Mouse (Mus musculus) heart, embryonic 11.5 days (tissue): ENCODE measurements around the gene Dach1. TPM values are rescaled to one million over a fixed set of nuclear protein-coding genes. Genes with fewer than 3 reads are reported as not detected.

Source experiments
- ATAC-seq: fragments of 200-750 bp; cut with Nextera tagmentation; replicated peaks from 2 replicates; pipeline ENCODE4 v1.8.0; 2017; ENCODE audit warnings: moderate library complexity; ENCODE audit not compliant: insufficient number of reproducible peaks, low FRiP score, low TSS enrichment
- H3K27ac ChIP-seq: fragments of 300-500 bp; sonication (generic); 2 replicates; pipeline ENCODE4 v1.5.1; 2014; ENCODE audit warnings: mild to moderate bottlenecking, low read depth, low read length
- H3K27me3 ChIP-seq: fragments of 300-500 bp; sonication (generic); 2 replicates; pipeline ENCODE4 v1.6.1; 2014; ENCODE audit warnings: mild to moderate bottlenecking, low read length, mixed read lengths; ENCODE audit not compliant: control insufficient read depth, insufficient read depth
- H3K36me3 ChIP-seq: fragments of 300-500 bp; sonication (generic); 2 replicates; pipeline ENCODE4 v1.6.1; 2014; ENCODE audit warnings: mild to moderate bottlenecking, low read length, moderate library complexity, mixed read lengths; ENCODE audit not compliant: control insufficient read depth, insufficient read depth
- H3K4me1 ChIP-seq: fragments of 300-500 bp; sonication (generic); 2 replicates; pipeline ENCODE4 v1.6.1; 2014; ENCODE audit warnings: low read length; ENCODE audit not compliant: control insufficient read depth, insufficient read depth
- H3K4me2 ChIP-seq: fragments of 300-500 bp; sonication (generic); 2 replicates; pipeline ENCODE4 v1.6.1; 2014; ENCODE audit warnings: mild to moderate bottlenecking, moderate library complexity
- H3K4me3 ChIP-seq: fragments of 300-500 bp; sonication (generic); 2 replicates; pipeline ENCODE4 v1.5.1; 2014; ENCODE audit warnings: low read depth, low read length
- H3K9ac ChIP-seq: fragments of 300-500 bp; sonication (generic); 2 replicates; pipeline ENCODE4 v1.6.1; 2014; ENCODE audit warnings: mild to moderate bottlenecking, low read depth, low read length, moderate library complexity
- H3K9me3 ChIP-seq: fragments of 300-500 bp; sonication (generic); replicated peaks from 2 replicates; pipeline ENCODE4 v1.6.1; 2016; ENCODE audit warnings: low read length; ENCODE audit not compliant: control insufficient read depth
- WGBS: fragments of 180-500 bp; shearing (Covaris S2); extraction: QIAGEN DNeasy Blood & Tissue Kit; methylation state at CpG from one replicate; pipeline ENCODE4 v1.1.7; 2014; ENCODE audit not compliant: insufficient replicate concordance; 5-methylcytosine and 5-hydroxymethylcytosine counted together
- polyA plus RNA-seq: library from polyadenylated mRNA; unstranded; fragments of >200 nt; fragmentation: Nextera tagmentation; extraction: Ambion mirVana; gene quantifications from 2 replicates; pipeline ENCODE4 v1.2.1, GENCODE M21; 2014

Gene Dach1
- polyA plus RNA-seq, 1 experiment from 2014 or later = 3.8 TPM

DNA sequence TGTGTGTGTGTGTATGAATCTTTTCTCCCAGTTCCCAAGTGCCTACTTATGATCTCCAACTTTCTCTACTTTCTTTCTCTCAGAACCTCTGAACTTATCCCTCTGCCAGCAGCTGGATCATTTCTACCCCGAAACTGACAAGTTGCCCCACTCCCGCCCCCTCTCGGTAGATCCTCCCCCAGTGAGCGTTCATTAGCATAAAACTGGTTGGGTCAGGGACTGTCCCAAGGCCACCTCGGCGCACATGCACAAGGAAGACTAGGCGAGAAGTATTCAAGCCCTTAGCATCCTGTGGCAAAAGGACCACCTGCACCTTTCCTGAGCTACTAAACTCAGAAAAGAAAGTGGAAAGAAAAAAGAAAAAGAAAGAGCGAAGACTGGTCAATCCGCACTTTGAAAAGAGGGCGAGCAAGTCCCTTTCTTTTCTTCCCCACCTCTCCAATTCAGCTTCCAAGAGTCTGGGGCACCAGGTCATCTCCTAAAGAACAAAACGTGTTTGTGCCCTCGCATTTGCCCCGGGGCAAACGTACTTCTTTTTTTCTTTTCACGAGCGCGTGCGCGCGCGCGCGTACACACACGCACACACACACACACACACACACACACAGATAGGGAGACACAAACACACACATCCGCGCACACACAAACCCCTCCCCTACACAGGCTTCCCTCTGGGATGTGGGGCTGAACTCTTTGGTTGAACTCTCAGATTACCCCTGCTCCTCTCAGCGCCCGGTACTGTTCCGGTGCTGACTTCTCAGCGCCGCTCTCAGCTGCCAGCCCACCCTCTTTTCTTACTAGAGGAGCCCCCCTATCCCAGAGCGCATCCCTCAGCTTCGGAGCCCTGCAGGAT lies 2.2 kb downstream of the Dach1 start:
- peak overlapping the region; percentile 78 for H3K27ac ChIP-seq

DNA sequence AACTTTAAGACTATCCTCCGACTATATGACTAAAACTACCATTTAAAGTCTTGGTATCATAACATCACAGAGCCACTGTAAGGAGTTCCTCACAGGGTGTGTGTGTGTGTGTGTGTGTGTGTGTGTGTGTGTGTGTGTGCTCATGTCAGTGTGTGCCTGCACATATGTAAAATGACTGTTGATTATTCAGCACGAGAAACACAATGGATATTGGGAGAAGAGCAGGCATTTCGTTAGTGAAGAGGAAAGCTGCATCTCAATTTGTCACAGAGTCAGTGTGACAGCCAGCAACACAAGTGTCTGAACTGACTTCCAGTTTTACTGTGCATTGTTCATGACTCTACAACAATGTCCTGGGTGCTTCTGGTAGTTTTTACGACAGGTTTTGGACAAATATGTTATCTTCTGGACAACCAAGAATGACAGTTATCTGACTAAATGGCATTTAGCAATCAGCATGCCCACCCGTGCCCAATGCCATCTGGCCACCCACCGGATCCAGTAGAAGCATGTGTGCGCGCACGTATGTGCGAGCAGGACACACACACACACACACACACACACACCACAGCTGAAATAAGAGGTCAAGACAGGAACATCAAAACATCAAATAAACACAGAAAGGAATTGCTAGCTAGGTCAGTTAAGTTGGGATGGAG lies 3.1 kb downstream of the Dach1 start:
- Histone ChIP-seq H3K4me3 (peak overlapping the region; percentile 75), H3K9me3 (no peaks in the 10 kb centered on the region), H3K9ac (no peak overlapping the region), H3K4me2 (peak overlapping the region; percentile 81), H3K27ac (no peak overlapping the region), H3K27me3 (no peaks in the 10 kb centered on the region), H3K36me3 (no peaks in the 10 kb centered on the region), H3K4me1 (no peaks in the 10 kb centered on the region; the same call in 1 of the 2 replicates)
- 63% methylated on average over 10 of the region's 10 CpGs for WGBS
- ATAC-seq = no peak

More for the DNA sequence above, 2.2 kb downstream of the Dach1 start:
- Histone ChIP-seq H3K9me3 (no peaks in the 10 kb centered on the region), H3K4me1 (peaks cover 2% of the 10 kb centered on the region; the same call in 1 of the 2 replicates), H3K4me3 (peak overlapping the region; percentile 75), H3K4me2 (peak overlapping the region; percentile 81), H3K9ac (peak overlapping the region; percentile 79), H3K27me3 (no peaks in the 10 kb centered on the region), H3K36me3 (no peaks in the 10 kb centered on the region)
- ATAC-seq = peak; percentile 49
- under 1% methylated on average over 33 of the region's 33 CpGs for WGBS

DNA sequence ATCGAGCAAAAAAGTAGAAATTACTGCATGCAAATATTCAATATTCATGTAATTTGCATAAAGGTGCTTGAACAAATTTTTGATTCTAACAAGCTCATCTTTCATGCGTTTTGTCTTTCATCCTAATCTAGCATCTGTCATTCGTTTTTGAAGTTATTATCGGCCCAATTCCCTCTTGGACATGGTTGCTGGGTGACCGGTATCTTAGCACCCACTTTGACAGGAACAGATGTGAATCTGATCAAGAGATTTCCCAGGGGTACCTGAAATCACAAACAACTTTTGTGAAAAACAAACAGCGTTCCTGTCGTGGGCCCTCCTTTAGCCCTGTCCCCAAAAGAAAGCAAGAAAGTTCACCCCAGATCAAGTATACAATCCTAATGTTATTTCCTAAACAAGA lies 12.8 kb downstream of the Dach1 start:
- no peak for ATAC-seq
- H3K9ac ChIP-seq = no peak overlapping the region
- H3K27ac ChIP-seq = no peak overlapping the region
- H3K4me3 ChIP-seq = no peak overlapping the region
- WGBS = 54% methylated on average over 7 of the region's 7 CpGs
- no peaks in the 10 kb centered on the region for H3K9me3 ChIP-seq
- H3K27me3 ChIP-seq = no peaks in the 10 kb centered on the region
- no peaks in the 10 kb centered on the region for H3K36me3 ChIP-seq
- H3K4me1 ChIP-seq = no peaks in the 10 kb centered on the region
- no peak overlapping the region for H3K4me2 ChIP-seq

DNA sequence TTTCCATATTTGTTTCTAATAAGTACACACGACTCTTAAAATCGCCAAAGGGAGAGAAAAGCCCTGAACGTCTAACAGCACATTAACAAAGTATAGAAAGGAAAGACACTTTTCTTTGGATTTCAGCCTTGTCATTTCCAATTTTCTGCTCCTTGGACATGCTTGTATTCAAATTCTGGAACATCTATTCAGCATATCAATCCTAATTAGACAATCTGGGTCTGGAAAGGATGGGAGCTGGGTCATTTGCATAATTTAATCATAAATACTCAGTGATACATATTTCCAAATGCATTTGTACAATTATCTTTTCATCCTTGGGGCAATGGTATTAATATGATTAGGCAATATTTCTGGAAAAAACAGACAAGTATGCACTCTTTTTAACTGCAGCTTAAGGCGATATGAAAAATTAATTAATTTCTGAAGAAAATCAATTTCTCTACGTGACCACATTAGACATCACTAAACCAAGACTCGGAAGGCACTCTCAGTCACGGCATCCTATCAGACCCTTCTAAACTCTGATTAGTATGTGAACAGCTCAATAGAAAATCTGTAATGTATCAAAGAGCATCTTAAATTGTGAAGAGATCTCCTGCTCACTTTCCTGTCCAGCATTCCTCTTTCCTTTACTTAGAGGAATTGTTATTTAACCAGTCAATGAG lies 13.7 kb downstream of the Dach1 start:
- no peaks in the 10 kb centered on the region for H3K27me3 ChIP-seq
- no peaks in the 10 kb centered on the region for H3K36me3 ChIP-seq
- H3K4me1 ChIP-seq = no peaks in the 10 kb centered on the region
- no peak overlapping the region for H3K4me2 ChIP-seq
- no peak for ATAC-seq
- H3K4me3 ChIP-seq = no peak overlapping the region
- H3K9ac ChIP-seq = no peak overlapping the region
- no peaks in the 10 kb centered on the region for H3K9me3 ChIP-seq
- no peak overlapping the region for H3K27ac ChIP-seq
- 81% methylated on average over 7 of the region's 7 CpGs for WGBS

DNA sequence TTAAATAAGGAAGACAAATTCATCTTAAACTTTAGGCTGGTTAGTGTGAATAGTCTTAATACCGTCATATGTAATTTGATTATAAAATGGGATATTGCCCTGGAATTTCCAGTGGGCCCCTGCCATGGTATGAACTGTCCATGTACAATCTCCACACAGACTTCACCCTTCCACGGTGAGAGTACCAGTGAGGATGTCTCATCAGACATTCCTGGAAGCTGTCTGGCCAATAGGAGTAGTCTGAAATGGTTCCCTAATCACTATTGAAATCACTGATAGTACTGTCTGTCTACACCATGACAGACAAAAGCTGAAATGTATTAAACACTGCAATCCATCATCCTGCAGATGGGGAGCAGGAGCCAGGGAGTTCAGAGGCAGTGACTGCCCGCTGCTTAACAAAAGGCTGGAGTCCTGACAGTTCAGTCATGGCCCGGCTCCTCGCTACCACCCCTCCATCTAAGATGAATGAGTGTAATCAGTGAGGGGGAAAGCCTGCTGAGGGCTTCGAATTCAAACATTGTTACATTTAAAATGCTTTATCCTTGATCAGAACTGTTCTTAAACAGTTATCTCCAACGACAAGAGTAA lies 14.6 kb downstream of the Dach1 start:
- Histone ChIP-seq H3K36me3 (no peaks in the 10 kb centered on the region), H3K9ac (no peak overlapping the region), H3K27me3 (no peaks in the 10 kb centered on the region), H3K9me3 (no peaks in the 10 kb centered on the region), H3K4me1 (no peaks in the 10 kb centered on the region), H3K4me3 (no peak overlapping the region), H3K4me2 (no peak overlapping the region), H3K27ac (no peak overlapping the region)
- WGBS = 50% methylated on average over 7 of the region's 7 CpGs
- ATAC-seq = no peak

DNA sequence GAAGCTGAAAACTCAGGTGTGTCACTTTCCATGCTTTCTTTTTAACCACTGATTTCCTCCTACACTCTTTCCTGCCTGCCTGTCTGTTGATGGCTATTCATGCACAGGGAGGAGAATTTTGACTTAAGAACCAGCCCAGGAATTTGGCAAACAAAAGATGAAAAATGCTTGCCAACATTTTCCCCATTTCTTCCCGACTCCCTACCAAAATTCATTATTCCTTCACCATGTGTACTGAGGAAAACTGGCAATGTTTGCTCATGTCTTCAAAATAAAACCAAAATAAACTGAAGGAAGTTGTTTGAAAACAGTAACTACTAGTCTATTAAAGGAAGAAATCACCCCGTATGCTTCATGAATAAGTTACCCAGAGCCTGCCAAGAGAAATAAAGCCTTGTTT lies 27.8 kb downstream of the Dach1 start:
- Histone ChIP-seq H3K4me2 (no peak overlapping the region), H3K9me3 (no peaks in the 10 kb centered on the region), H3K36me3 (no peaks in the 10 kb centered on the region), H3K27ac (no peak overlapping the region), H3K4me3 (no peak overlapping the region), H3K27me3 (no peaks in the 10 kb centered on the region), H3K9ac (no peak overlapping the region), H3K4me1 (0 out of 2 replicates have a peak, but pooled peaks cover 6% of the 10 kb centered on the region)
- no peak for ATAC-seq
- WGBS = 65% methylated on average over 2 of the region's 2 CpGs

DNA sequence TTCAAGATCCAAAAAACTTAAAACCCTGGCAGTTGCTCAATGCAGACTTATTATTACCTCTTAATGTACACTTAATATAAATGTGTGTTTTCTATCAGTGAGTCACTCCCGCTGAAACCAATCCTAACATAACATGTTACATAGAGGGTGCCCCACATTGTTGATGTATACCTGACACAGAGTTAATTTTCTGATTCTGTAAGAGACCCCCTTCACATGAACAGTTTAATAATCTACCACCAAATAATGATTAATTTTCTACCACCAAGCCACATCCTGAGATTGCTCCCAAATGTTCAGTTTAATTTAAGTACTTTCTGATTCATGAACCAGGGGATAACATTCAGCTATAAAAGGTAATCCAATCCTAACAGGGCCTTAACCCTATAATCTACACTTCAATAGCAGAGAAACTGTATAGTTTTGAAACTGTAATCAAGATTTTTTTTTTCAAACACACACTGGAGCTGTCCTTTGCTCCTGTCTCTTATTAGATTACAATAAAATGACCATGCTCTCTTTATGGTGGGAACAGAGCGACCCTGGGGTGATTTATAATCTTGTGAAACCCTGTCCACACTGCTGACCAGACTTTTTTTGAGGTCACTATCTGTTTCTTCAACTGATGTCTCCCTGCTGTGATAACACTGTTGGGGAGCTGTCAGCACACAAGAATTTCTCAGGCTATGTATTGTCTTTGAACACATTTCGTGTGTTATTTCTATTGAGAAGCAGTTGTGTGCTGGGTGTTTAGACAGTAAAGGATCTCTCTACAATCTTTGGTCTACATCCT lies 30.5 kb downstream of the Dach1 start:
- H3K9ac ChIP-seq = no peak overlapping the region
- no peaks in the 10 kb centered on the region for H3K27me3 ChIP-seq
- no peak for ATAC-seq
- 40% methylated on average over 3 of the region's 3 CpGs for WGBS
- H3K4me1 ChIP-seq = 0 out of 2 replicates have a peak, but pooled peaks cover 8% of the 10 kb centered on the region
- H3K4me3 ChIP-seq = no peak overlapping the region
- H3K9me3 ChIP-seq = no peaks in the 10 kb centered on the region
- H3K27ac ChIP-seq = no peak overlapping the region
- H3K4me2 ChIP-seq = no peak overlapping the region
- no peaks in the 10 kb centered on the region for H3K36me3 ChIP-seq

DNA sequence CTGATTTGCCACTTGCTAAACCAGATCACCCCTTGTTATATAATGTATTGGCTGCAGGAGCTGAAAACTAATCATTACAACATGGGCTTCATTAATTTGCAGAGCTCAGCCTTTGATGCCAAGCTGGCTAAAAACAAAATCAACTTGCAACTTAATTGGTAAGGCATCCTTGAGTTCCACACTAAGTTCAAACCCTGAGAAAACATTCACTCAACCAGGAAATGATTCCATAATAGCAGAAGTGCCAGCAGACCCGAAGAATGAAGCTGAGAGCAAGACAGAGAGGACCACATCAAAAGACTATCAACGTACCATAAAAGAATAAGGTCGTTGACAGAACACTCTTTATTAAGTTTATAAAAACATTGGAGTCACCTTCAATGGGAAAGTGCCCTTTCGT lies 35.0 kb downstream of the Dach1 start:
- Histone ChIP-seq H3K9ac (no peak overlapping the region), H3K9me3 (no peaks in the 10 kb centered on the region), H3K4me3 (no peak overlapping the region), H3K27me3 (no peaks in the 10 kb centered on the region), H3K27ac (no peak overlapping the region), H3K4me1 (0 out of 2 replicates have a peak, but pooled peaks cover 8% of the 10 kb centered on the region), H3K4me2 (no peak overlapping the region), H3K36me3 (no peaks in the 10 kb centered on the region)
- no peak for ATAC-seq
- 62% methylated on average over 4 of the region's 4 CpGs for WGBS
